Mouse (Mus musculus) liver, embryonic 14.5 days (tissue): ENCODE measurements at regions not wholly inside any gene's neighbourhood (a gene's known extent, or its start where the extent isn't known, plus 50 kb on each side); places are given as distances from the start of the nearest gene placed in this dataset.

ENCODE experiments used
- CTCF ChIP-seq: IDR thresholded peaks from 2 replicates; pipeline ENCODE4 v1.5.1; 2016; ENCODE audit warnings: antibody characterized with exemption, low read depth, control low read depth
- EP300 ChIP-seq: IDR thresholded peaks from 2 replicates; pipeline ENCODE4 v1.6.1; 2016; ENCODE audit warnings: antibody characterized with exemption, low read depth

- TF ChIP-seq CTCF (no peak), EP300 (no peak)
These were observed 131.5 kb downstream of the Rps24 start for GRCm38 (mm10) chr14:24618226-24619038.
